Mouse (Mus musculus) forebrain, embryonic 13.5 days (tissue): ENCODE measurements around the gene Chit1. TPM values are rescaled to one million over a fixed set of nuclear protein-coding genes. Genes with fewer than 3 reads are reported as not detected.

Experiments used
- ATAC-seq: fragments of 200-750 bp; cut with Nextera tagmentation; 2 replicates; pipeline ENCODE4 v1.8.0; 2017
- H3K27ac ChIP-seq: fragments of 300-500 bp; sonication (generic); 2 replicates; pipeline ENCODE4 v1.5.1; 2015; ENCODE audit warnings: inconsistent platforms, mild to moderate bottlenecking, moderate library complexity
- H3K27me3 ChIP-seq: fragments of 300-500 bp; sonication (generic); 2 replicates; pipeline ENCODE4 v1.6.1; 2015; ENCODE audit warnings: mild to moderate bottlenecking, inconsistent platforms
- H3K36me3 ChIP-seq: fragments of 300-500 bp; sonication (generic); 2 replicates; pipeline ENCODE4 v1.6.1; 2015; ENCODE audit warnings: mild to moderate bottlenecking, inconsistent platforms; ENCODE audit not compliant: poor library complexity, severe bottlenecking
- H3K4me1 ChIP-seq: fragments of 300-500 bp; sonication (generic); 2 replicates; pipeline ENCODE4 v1.6.1; 2015; ENCODE audit warnings: inconsistent platforms
- H3K4me2 ChIP-seq: fragments of 300-500 bp; sonication (generic); 2 replicates; pipeline ENCODE4 v1.6.1; 2015; ENCODE audit warnings: inconsistent platforms, mild to moderate bottlenecking, moderate library complexity
- H3K4me3 ChIP-seq: fragments of 300-500 bp; sonication (generic); 2 replicates; pipeline ENCODE4 v1.5.1; 2015; ENCODE audit warnings: mild to moderate bottlenecking, inconsistent platforms
- H3K9ac ChIP-seq: fragments of 300-500 bp; sonication (generic); 2 replicates; pipeline ENCODE4 v1.6.1; 2015; ENCODE audit warnings: mild to moderate bottlenecking, inconsistent platforms
- H3K9me3 ChIP-seq: fragments of 300-500 bp; sonication (generic); replicated peaks from 2 replicates; pipeline ENCODE4 v1.6.1; 2016; ENCODE audit warnings: inconsistent platforms
- WGBS: fragments of 180-500 bp; shearing (Covaris S2); methylation state at CpG from one replicate; pipeline ENCODE4 v1.1.7; 2015; 5-methylcytosine and 5-hydroxymethylcytosine counted together
- polyA plus RNA-seq: library from polyadenylated mRNA; unstranded; fragments of >200 nt; fragmentation: Nextera tagmentation; extraction: Ambion mirVana; gene quantifications from 2 replicates; pipeline ENCODE4 v1.2.1, GENCODE M21; 2015

Chit1 gene
- polyA plus RNA-seq, 1 experiment from 2014 or later: 0.17 TPM

DNA sequence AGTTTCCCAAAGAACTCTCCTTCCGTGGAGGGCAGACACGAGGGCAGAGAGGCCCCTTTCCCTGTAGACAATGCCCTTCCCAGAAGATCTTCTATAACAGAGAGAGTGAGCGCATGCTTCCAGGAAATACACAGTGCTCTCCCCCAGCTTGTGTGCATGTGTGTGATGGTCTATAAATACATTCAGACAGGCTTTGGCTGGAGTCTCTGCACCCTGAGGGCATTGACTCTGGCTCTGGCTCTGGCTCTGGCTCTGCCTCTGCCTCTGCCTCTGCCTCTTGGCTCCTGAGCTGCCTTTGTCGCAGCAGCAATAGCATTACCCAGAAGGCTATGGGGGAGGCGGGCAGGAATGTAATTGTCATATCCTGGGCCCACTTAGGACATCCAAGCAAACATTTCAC lies 7.2 kb upstream of the Chit1 start:
- no peak overlapping the region for H3K27ac ChIP-seq
- no peak for ATAC-seq
- WGBS: 74% methylated on average over 5 of the region's 5 CpGs
- H3K4me2 ChIP-seq: no peak overlapping the region
- no peaks in the 10 kb centered on the region for H3K27me3 ChIP-seq
- no peak overlapping the region for H3K4me3 ChIP-seq
- no peak overlapping the region for H3K9ac ChIP-seq
- no peaks in the 10 kb centered on the region for H3K9me3 ChIP-seq
- H3K4me1 ChIP-seq: peaks cover 17% of the 10 kb centered on the region
- H3K36me3 ChIP-seq: no peaks in the 10 kb centered on the region

- Histone ChIP-seq H3K9ac (peak overlapping the region; percentile 26; the same call in 1 of the 2 replicates), H3K9me3 (no peaks in the 10 kb centered on the region), H3K27me3 (no peaks in the 10 kb centered on the region), H3K4me2 (no peak overlapping the region), H3K27ac (no peak overlapping the region), H3K36me3 (no peaks in the 10 kb centered on the region), H3K4me3 (no peak overlapping the region), H3K4me1 (peaks cover 4% of the 10 kb centered on the region; the same call in 1 of the 2 replicates)
- WGBS: 85% methylated on average over 9 of the region's 11 CpGs
- ATAC-seq: no peak
Observed at GRCm38 (mm10) chr1:134105043-134105763, 5.8 kb upstream of the Chit1 start.

GRCm38 (mm10) chr1:134105764-134106430 lies 5.1 kb upstream of the Chit1 start:
- Histone ChIP-seq H3K36me3 (no peaks in the 10 kb centered on the region), H3K4me1 (0 out of 2 replicates have a peak, but pooled peaks cover 3% of the 10 kb centered on the region), H3K27ac (no peak overlapping the region), H3K4me2 (no peak overlapping the region), H3K9ac (no peak overlapping the region), H3K27me3 (no peaks in the 10 kb centered on the region), H3K9me3 (no peaks in the 10 kb centered on the region), H3K4me3 (no peak overlapping the region)
- no peak for ATAC-seq
- WGBS: 59% methylated on average over 3 of the region's 3 CpGs

DNA sequence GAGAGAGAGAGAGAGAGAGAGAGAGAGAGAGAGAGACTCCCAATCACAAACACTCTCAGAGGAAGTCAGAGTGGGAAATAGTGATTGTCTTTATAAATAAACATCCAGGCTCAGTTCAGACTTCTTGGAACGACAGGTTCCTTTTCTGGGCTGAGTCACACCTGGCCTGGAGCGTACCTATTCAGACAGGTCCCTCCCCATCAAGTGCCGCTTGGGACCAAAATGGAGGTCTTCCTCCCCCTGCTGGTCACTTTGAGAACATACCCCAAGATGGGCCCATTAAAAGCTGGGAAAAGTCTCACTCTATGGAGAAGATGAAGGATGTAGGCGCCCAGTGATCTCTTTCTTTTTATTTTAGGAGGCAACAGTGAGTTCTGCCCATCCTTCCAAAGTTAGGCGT lies 4.3 kb upstream of the Chit1 start:
- Histone ChIP-seq H3K27ac (no peak overlapping the region), H3K4me2 (no peak overlapping the region), H3K9ac (no peak overlapping the region), H3K36me3 (no peaks in the 10 kb centered on the region), H3K4me1 (0 out of 2 replicates have a peak, but pooled peaks cover 3% of the 10 kb centered on the region), H3K4me3 (no peak overlapping the region), H3K9me3 (no peaks in the 10 kb centered on the region), H3K27me3 (no peaks in the 10 kb centered on the region)
- ATAC-seq: peak; percentile 33; the same call in 1 of the 2 replicates
- 4% methylated on average over 5 of the region's 5 CpGs for WGBS

DNA sequence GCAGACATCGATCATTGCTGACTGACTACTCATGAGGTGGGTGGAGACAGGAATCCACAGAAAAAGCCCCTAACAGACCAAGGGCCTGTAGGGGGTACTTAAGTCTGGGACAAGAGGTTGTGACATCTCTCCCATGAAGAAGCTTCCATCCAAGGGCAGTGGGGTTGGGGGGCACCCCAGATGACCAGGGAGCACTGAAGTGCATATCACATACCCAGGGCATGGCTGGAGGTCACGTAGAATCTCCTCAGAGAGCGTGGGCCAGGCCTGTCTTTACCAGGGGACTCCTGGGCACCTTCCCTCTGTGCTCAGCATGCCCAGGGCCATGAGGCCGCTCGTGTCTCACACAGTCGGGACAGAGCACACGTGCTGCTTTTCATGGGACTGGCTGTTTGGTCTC lies 3.3 kb upstream of the Chit1 start:
- no peaks in the 10 kb centered on the region for H3K9me3 ChIP-seq
- H3K4me3 ChIP-seq: no peak overlapping the region
- no peak overlapping the region for H3K27ac ChIP-seq
- H3K27me3 ChIP-seq: no peaks in the 10 kb centered on the region
- H3K36me3 ChIP-seq: no peaks in the 10 kb centered on the region
- H3K4me1 ChIP-seq: 0 out of 2 replicates have a peak, but pooled peaks cover 3% of the 10 kb centered on the region
- no peak overlapping the region for H3K9ac ChIP-seq
- no peak for ATAC-seq
- 89% methylated on average over 7 of the region's 7 CpGs for WGBS
- H3K4me2 ChIP-seq: no peak overlapping the region

GRCm38 (mm10) chr1:134110015-134110414 lies 1.0 kb upstream of the Chit1 start:
- ATAC-seq: 0 out of 2 replicates have a peak, but pooled peaks have one; percentile 30
- 82% methylated on average over 3 of the region's 3 CpGs for WGBS

DNA sequence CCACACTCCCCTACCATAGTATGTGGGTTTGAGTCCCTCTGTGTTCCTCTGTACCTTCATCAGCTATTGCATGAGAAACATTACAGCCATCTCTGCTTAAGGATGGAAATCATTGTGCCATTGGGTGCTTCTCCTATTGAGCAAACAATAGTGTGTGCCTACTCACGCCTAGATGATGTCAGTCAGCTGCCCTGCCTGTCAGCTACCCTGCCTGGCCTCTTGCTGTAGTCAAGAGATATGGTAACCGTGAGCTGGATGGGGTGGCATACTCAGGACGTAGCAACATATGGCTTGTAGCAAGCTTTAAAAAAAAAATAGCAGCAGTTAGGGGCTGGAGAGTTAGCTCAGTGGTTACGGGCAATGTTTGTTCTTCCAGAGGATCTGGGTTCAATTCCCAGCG lies 593 bp upstream of the Chit1 start:
- 87% methylated on average over 5 of the region's 5 CpGs for WGBS
- H3K4me1 ChIP-seq: peaks cover 5% of the 10 kb centered on the region; the same call in 1 of the 2 replicates
- no peak for ATAC-seq
- no peak overlapping the region for H3K27ac ChIP-seq
- H3K27me3 ChIP-seq: no peaks in the 10 kb centered on the region
- no peaks in the 10 kb centered on the region for H3K9me3 ChIP-seq
- no peak overlapping the region for H3K4me2 ChIP-seq
- no peak overlapping the region for H3K9ac ChIP-seq
- no peak overlapping the region for H3K4me3 ChIP-seq
- no peaks in the 10 kb centered on the region for H3K36me3 ChIP-seq

More at GRCm38 (mm10) chr1:134110015-134110414, 1.0 kb upstream of the Chit1 start:
- Histone ChIP-seq H3K4me1 (0 out of 2 replicates have a peak, but pooled peaks cover 3% of the 10 kb centered on the region), H3K4me3 (no peak overlapping the region), H3K9me3 (no peaks in the 10 kb centered on the region), H3K27ac (no peak overlapping the region), H3K4me2 (no peak overlapping the region), H3K36me3 (no peaks in the 10 kb centered on the region), H3K9ac (no peak overlapping the region), H3K27me3 (no peaks in the 10 kb centered on the region)

DNA sequence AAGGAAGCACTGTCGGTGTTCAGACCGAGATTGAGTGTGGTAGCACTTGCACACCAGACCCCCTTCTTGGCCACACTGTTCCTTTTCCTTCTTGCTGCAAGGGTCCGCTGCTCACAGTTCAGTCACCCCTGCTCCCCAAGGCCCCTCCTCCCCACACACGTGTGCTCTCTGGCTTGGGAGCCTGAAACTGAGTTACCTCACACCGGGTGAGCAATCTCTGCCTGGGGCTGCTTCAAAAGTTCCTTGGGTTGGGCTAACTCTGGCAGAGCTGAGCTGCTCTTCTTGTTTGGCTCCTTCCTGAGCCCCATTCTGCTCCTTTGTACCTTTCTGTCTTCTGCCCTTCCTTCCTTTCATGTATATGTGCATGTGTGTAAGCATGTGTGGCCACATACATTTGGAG lies 2.5 kb downstream of the Chit1 start:
- H3K27ac ChIP-seq: no peak overlapping the region
- no peak overlapping the region for H3K9ac ChIP-seq
- H3K36me3 ChIP-seq: no peaks in the 10 kb centered on the region
- no peak for ATAC-seq
- H3K4me3 ChIP-seq: no peak overlapping the region
- WGBS: 66% methylated on average over 5 of the region's 5 CpGs
- H3K4me1 ChIP-seq: peaks cover 7% of the 10 kb centered on the region; the same call in 1 of the 2 replicates
- no peaks in the 10 kb centered on the region for H3K27me3 ChIP-seq
- H3K4me2 ChIP-seq: no peak overlapping the region
- no peaks in the 10 kb centered on the region for H3K9me3 ChIP-seq

- ATAC-seq: no peak
- Histone ChIP-seq H3K27me3 (no peaks in the 10 kb centered on the region), H3K9ac (no peak overlapping the region), H3K9me3 (no peaks in the 10 kb centered on the region), H3K4me1 (peaks cover 7% of the 10 kb centered on the region; the same call in 1 of the 2 replicates), H3K36me3 (no peaks in the 10 kb centered on the region), H3K4me3 (no peak overlapping the region), H3K27ac (no peak overlapping the region), H3K4me2 (no peak overlapping the region)
- WGBS: 84% methylated on average over 7 of the region's 7 CpGs
Observed at GRCm38 (mm10) chr1:134114018-134114417, 3.0 kb downstream of the Chit1 start.

DNA sequence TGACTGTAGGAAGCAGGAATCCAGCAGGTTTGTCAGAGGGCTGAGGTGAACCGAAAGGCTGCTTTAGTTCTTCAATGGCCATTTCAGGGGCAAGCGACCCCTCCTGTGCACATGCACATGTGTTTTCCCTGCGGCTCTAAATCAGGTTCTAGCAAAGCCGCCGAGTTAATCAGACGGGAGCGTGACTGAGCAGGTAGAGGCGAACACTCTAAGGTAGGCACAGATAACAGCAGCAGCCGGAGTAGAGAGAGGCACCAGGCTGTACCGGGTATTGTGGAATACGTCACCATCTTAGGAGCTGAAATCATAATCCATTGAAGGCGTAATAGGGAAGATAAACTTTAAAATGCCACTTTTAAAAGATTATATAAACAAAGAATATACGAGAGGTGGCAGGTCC lies 3.7 kb downstream of the Chit1 start:
- H3K36me3 ChIP-seq: no peaks in the 10 kb centered on the region
- H3K9ac ChIP-seq: no peak overlapping the region
- no peaks in the 10 kb centered on the region for H3K27me3 ChIP-seq
- no peaks in the 10 kb centered on the region for H3K9me3 ChIP-seq
- 88% methylated on average over 13 of the region's 13 CpGs for WGBS
- H3K4me1 ChIP-seq: peaks cover 7% of the 10 kb centered on the region; the same call in 1 of the 2 replicates
- H3K4me3 ChIP-seq: no peak overlapping the region
- no peak for ATAC-seq
- no peak overlapping the region for H3K27ac ChIP-seq
- no peak overlapping the region for H3K4me2 ChIP-seq

DNA sequence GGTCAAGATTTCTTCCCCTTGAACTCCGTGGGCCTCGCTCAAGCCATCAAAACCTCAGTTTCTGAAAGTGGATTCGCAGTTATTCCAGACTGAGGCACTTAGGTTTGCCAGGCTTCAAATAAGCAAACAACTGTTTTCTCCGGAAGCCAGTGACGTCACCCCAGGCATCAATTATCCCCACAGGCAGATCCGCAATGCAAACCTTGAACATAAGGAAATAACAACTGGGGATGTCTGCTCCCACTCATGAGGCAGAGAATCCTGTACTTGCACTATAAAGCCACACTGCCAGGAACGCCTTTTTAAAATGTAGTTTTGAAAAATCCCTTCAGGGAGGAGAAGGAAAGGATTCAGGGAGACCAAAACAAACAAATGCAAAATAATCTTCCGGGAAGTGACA lies 4.4 kb downstream of the Chit1 start:
- Histone ChIP-seq H3K4me1 (peaks cover 7% of the 10 kb centered on the region; the same call in 1 of the 2 replicates), H3K9me3 (no peaks in the 10 kb centered on the region), H3K27ac (no peak overlapping the region), H3K4me3 (no peak overlapping the region), H3K27me3 (no peaks in the 10 kb centered on the region), H3K9ac (no peak overlapping the region), H3K36me3 (no peaks in the 10 kb centered on the region), H3K4me2 (no peak overlapping the region)
- WGBS: 65% methylated on average over 8 of the region's 8 CpGs
- no peak for ATAC-seq

GRCm38 (mm10) chr1:134117110-134117509 lies 6.1 kb downstream of the Chit1 start:
- ATAC-seq: no peak
- Histone ChIP-seq H3K9ac (no peak overlapping the region), H3K36me3 (no peaks in the 10 kb centered on the region), H3K4me1 (peaks cover 7% of the 10 kb centered on the region; the same call in 1 of the 2 replicates), H3K27ac (no peak overlapping the region), H3K4me2 (no peak overlapping the region), H3K27me3 (no peaks in the 10 kb centered on the region), H3K9me3 (no peaks in the 10 kb centered on the region), H3K4me3 (no peak overlapping the region)
- 74% methylated on average over 5 of the region's 5 CpGs for WGBS
